Mouse (Mus musculus) stomach, postnatal 0 days (tissue): ENCODE results near the gene Larp4. TPM values are rescaled to one million over a fixed set of nuclear protein-coding genes. Genes with fewer than 3 reads are reported as not detected.
A peak's percentile ranks its signal among the peaks of the same experiment; 100 is the strongest.
"Not testable (repeated sequence)": the region's sequence is repeated elsewhere in the genome, so short reads cannot be mapped to it uniquely, and the experiment has no call there.

ENCODE experiments used
- ATAC-seq: fragments of 200-750 bp; cut with Nextera tagmentation; 2 replicates; pipeline ENCODE4 v1.8.0; 2017; ENCODE audit not compliant: low FRiP score, low TSS enrichment
- DNase-seq: peaks from one replicate; pipeline ENCODE4 v3.0.0-alpha.2; 2016; ENCODE audit warnings: low spot score
- H3K27ac ChIP-seq: fragments of 300-500 bp; sonication (generic); replicated peaks from 2 replicates; pipeline ENCODE4 v1.5.1; 2014; ENCODE audit warnings: mild to moderate bottlenecking, control low read depth
- H3K27me3 ChIP-seq: fragments of 300-500 bp; sonication (generic); 2 replicates; pipeline ENCODE4 v1.6.1; 2014; ENCODE audit warnings: low read length; ENCODE audit not compliant: control insufficient read depth, insufficient read depth
- H3K36me3 ChIP-seq: fragments of 300-500 bp; sonication (generic); 2 replicates; pipeline ENCODE4 v1.6.1; 2014; ENCODE audit warnings: low read length, mixed read lengths; ENCODE audit not compliant: control insufficient read depth, insufficient read depth
- H3K4me1 ChIP-seq: fragments of 300-500 bp; sonication (generic); replicated peaks from 2 replicates; pipeline ENCODE4 v1.6.1; 2014; ENCODE audit warnings: antibody characterized with exemption; ENCODE audit not compliant: control insufficient read depth, insufficient read depth
- H3K4me2 ChIP-seq: fragments of 300-500 bp; sonication (generic); replicated peaks from 2 replicates; pipeline ENCODE4 v1.6.1; 2014; ENCODE audit warnings: low read depth, mild to moderate bottlenecking, control low read depth, moderate library complexity
- H3K4me3 ChIP-seq: fragments of 300-500 bp; sonication (generic); 2 replicates; pipeline ENCODE4 v1.5.1; 2014; ENCODE audit warnings: low read depth, low read length, control low read depth
- H3K9ac ChIP-seq: fragments of 300-500 bp; sonication (generic); 2 replicates; pipeline ENCODE4 v1.6.1; 2014; ENCODE audit warnings: mild to moderate bottlenecking, low read length, control low read depth, mixed read lengths
- H3K9me3 ChIP-seq: fragments of 300-500 bp; sonication (generic); 2 replicates; pipeline ENCODE4 v1.6.1; 2016; ENCODE audit warnings: low read length; ENCODE audit not compliant: control insufficient read depth
- CTCF ChIP-seq: IDR thresholded peaks from 2 replicates; pipeline ENCODE4 v1.5.1; 2016; ENCODE audit warnings: antibody characterized with exemption, low read depth, mild to moderate bottlenecking, moderate library complexity
- EP300 ChIP-seq: optimal IDR thresholded peaks from 2 replicates; pipeline ENCODE3; 2016; ENCODE audit warnings: antibody characterized with exemption
- WGBS: fragments of 180-500 bp; shearing (Covaris S2); extraction: QIAGEN DNeasy Blood & Tissue Kit; methylation state at CpG from one replicate; pipeline ENCODE4 v1.1.7; 2014; 5-methylcytosine and 5-hydroxymethylcytosine counted together
- polyA plus RNA-seq: library from polyadenylated mRNA; unstranded; fragments of >200 nt; fragmentation: Nextera tagmentation; extraction: Ambion mirVana; gene quantifications from 2 replicates; pipeline ENCODE4 v1.2.1, GENCODE M21; 2015

Larp4 gene
- polyA plus RNA-seq, 1 experiment from 2014 or later: 21.3 TPM

- DNase-seq (peak; percentile 89), ATAC-seq (peak; percentile 86)
- WGBS: under 1% methylated on average over 81 of the region's 84 CpGs
- H3K4me2 ChIP-seq: peak overlapping the region; percentile 70
- H3K9me3 ChIP-seq: no peaks in the 10 kb centered on the region
- no peaks in the 10 kb centered on the region for H3K27me3 ChIP-seq
- peak overlapping the region; percentile 99 for H3K27ac ChIP-seq
- TF ChIP-seq CTCF: no peak
- TF ChIP-seq EP300: peak; percentile 46
- H3K36me3 ChIP-seq: no peaks in the 10 kb centered on the region
- H3K9ac ChIP-seq: peak overlapping the region; percentile 88
- peak overlapping the region; percentile 93 for H3K4me3 ChIP-seq
- H3K4me1 ChIP-seq: no peaks in the 10 kb centered on the region
Measured at GRCm38 (mm10) chr15:99972989-99973911, 3.4 kb downstream of the Larp4 start.

GRCm38 (mm10) chr15:99974476-99975220, 4.8 kb downstream of the Larp4 start:
- H3K9ac ChIP-seq: no peak overlapping the region
- no peaks in the 10 kb centered on the region for H3K27me3 ChIP-seq
- WGBS: 37% methylated on average over 2 of the region's 2 CpGs
- TF ChIP-seq EP300 (no peak), CTCF (no peak)
- no peak overlapping the region for H3K27ac ChIP-seq
- no peak overlapping the region for H3K4me3 ChIP-seq
- DNase-seq: no peak
- H3K9me3 ChIP-seq: no peaks in the 10 kb centered on the region
- no peaks in the 10 kb centered on the region for H3K4me1 ChIP-seq
- H3K36me3 ChIP-seq: no peaks in the 10 kb centered on the region
- H3K4me2 ChIP-seq: peak overlapping the region; percentile 70; the same call in 1 of the 2 replicates
- no peak for ATAC-seq

- not testable (repeated sequence) for H3K36me3 ChIP-seq, H3K4me1 ChIP-seq, H3K9ac ChIP-seq, H3K27ac ChIP-seq, H3K27me3 ChIP-seq, H3K4me3 ChIP-seq, DNase-seq, H3K4me2 ChIP-seq, ATAC-seq, H3K9me3 ChIP-seq
- 73% methylated on average over 2 of the region's 2 CpGs for WGBS
Measured at GRCm38 (mm10) chr15:99976121-99976520, 6.3 kb downstream of the Larp4 start.

- no peak overlapping the region for H3K4me2 ChIP-seq
- DNase-seq (no peak), ATAC-seq (no peak)
- H3K9me3 ChIP-seq: no peaks in the 10 kb centered on the region
- TF ChIP-seq CTCF (no peak), EP300 (no peak)
- H3K4me1 ChIP-seq: no peaks in the 10 kb centered on the region
- H3K9ac ChIP-seq: no peak overlapping the region
- WGBS: 79% methylated on average over 1 of the region's 1 CpGs
- no peaks in the 10 kb centered on the region for H3K27me3 ChIP-seq
- H3K27ac ChIP-seq: no peak overlapping the region
- no peak overlapping the region for H3K4me3 ChIP-seq
- H3K36me3 ChIP-seq: no peaks in the 10 kb centered on the region
Measured at GRCm38 (mm10) chr15:99979266-99979665, 9.4 kb downstream of the Larp4 start.

- Histone ChIP-seq H3K9ac (no peak overlapping the region), H3K36me3 (no peaks in the 10 kb centered on the region), H3K4me3 (no peak overlapping the region), H3K9me3 (no peaks in the 10 kb centered on the region), H3K27me3 (no peaks in the 10 kb centered on the region), H3K4me1 (no peaks in the 10 kb centered on the region), H3K4me2 (no peak overlapping the region), H3K27ac (no peak overlapping the region)
- no peak for DNase-seq
- 82% methylated on average over 2 of the region's 2 CpGs for WGBS
- no peak for TF ChIP-seq EP300
- no peak for TF ChIP-seq CTCF
- no peak for ATAC-seq
Measured at GRCm38 (mm10) chr15:99979715-99980114, 9.8 kb downstream of the Larp4 start.

GRCm38 (mm10) chr15:99993100-99993499, 23.2 kb downstream of the Larp4 start:
- no peaks in the 10 kb centered on the region for H3K4me1 ChIP-seq
- TF ChIP-seq CTCF (no peak), EP300 (no peak)
- H3K9me3 ChIP-seq: no peaks in the 10 kb centered on the region
- DNase-seq: no peak
- H3K4me2 ChIP-seq: no peak overlapping the region
- no peak overlapping the region for H3K4me3 ChIP-seq
- no peak overlapping the region for H3K27ac ChIP-seq
- H3K27me3 ChIP-seq: no peaks in the 10 kb centered on the region
- no peak overlapping the region for H3K9ac ChIP-seq
- WGBS: 95% methylated on average over 1 of the region's 1 CpGs
- H3K36me3 ChIP-seq: peaks cover 14% of the 10 kb centered on the region
- no peak for ATAC-seq
